Comparison of ENCODE assay signal across 9 mouse cellular contexts in genomic region chr7:38251494-38252216, GRCm38 (mm10). TPM values are rescaled to one million over a fixed set of nuclear protein-coding genes. Genes with fewer than 3 reads are reported as not detected.
DNase-seq lines count a peak whose midpoint lies in the region; ATAC-seq lines count a peak whose summit lies in the region.
"Had no signal": no experiment of that assay in that cellular context is flagged by ENCODE, and none has a peak within 500 bp of the region (broad histone marks: within the 10 kb centered on the region; RNA-seq: fewer than 3 reads in every experiment).

No protein-coding gene starts in this region.

- H3K27me3 ChIP-seq in hindbrain, embryonic 15.5 days = no peaks in the 10 kb centered on the region
- H3K27me3 ChIP-seq in hindbrain, embryonic 12.5 days = no peaks in the 10 kb centered on the region
- H3K27me3 ChIP-seq in neural tube, embryonic 13.5 days = no peaks in the 10 kb centered on the region
- H3K27me3 ChIP-seq: embryonic facial prominence, embryonic 15.5 days had no signal

- H3K4me1 ChIP-seq in hindbrain, embryonic 15.5 days (replicated peaks) = peaks cover 4% of the 10 kb centered on the region; the same call in 1 of the 2 replicates
- H3K4me1 ChIP-seq in hindbrain, embryonic 12.5 days = no peaks in the 10 kb centered on the region
- peaks cover 9% of the 10 kb centered on the region for H3K4me1 ChIP-seq in neural tube, embryonic 13.5 days (replicated peaks)
- H3K4me1 ChIP-seq: embryonic facial prominence, embryonic 15.5 days had no signal

- no peak overlapping the region for H3K4me2 ChIP-seq in hindbrain, embryonic 15.5 days
- no peak overlapping the region for H3K4me2 ChIP-seq in hindbrain, embryonic 12.5 days (replicated peaks)
- H3K4me2 ChIP-seq in neural tube, embryonic 13.5 days = no peak overlapping the region
- H3K4me2 ChIP-seq: embryonic facial prominence, embryonic 15.5 days had no signal

- H3K27ac ChIP-seq in hindbrain, embryonic 15.5 days (replicated peaks) = peak overlapping the region; percentile 31; the same call in 1 of the 2 replicates
- no peak overlapping the region for H3K27ac ChIP-seq in hindbrain, embryonic 12.5 days
- peak overlapping the region; percentile 42; the same call in 1 of the 2 replicates for H3K27ac ChIP-seq in neural tube, embryonic 13.5 days (replicated peaks)
- H3K27ac ChIP-seq: embryonic facial prominence, embryonic 15.5 days had no signal

- peak; percentile 63; the same call in 1 of the 2 replicates for ATAC-seq in hindbrain, embryonic 15.5 days (ENCODE audit: low FRiP score, low read depth)
- no peak for ATAC-seq in hindbrain, embryonic 12.5 days (ENCODE audit: low FRiP score)
- ATAC-seq in neural tube, embryonic 13.5 days (ENCODE audit: low read depth) = peak; percentile 54

- 46% methylated on average over 5 of the region's 5 CpGs for WGBS in hindbrain, embryonic 15.5 days
- 67% methylated on average over 5 of the region's 5 CpGs for WGBS in hindbrain, embryonic 12.5 days
- WGBS in neural tube, embryonic 13.5 days = 10% methylated on average over 5 of the region's 5 CpGs

- H3K9me3 ChIP-seq in hindbrain, embryonic 15.5 days = no peaks in the 10 kb centered on the region
- H3K9me3 ChIP-seq in hindbrain, embryonic 12.5 days (replicated peaks) = no peaks in the 10 kb centered on the region
- no peaks in the 10 kb centered on the region for H3K9me3 ChIP-seq in neural tube, embryonic 13.5 days
- H3K9me3 ChIP-seq: embryonic facial prominence, embryonic 15.5 days had no signal

- peak; percentile 77 for DNase-seq in cerebellum, postnatal 10 days
- DNase-seq in cerebellum, adult 9-10 months = no peak
- peak; percentile 23 for DNase-seq in right cerebral cortex, postnatal 14 days
- no peak for DNase-seq in right cerebral cortex, adult 18-20 months
- DNase-seq in spleen, adult 18-20 months = no peak

- no peak overlapping the region for H3K4me3 ChIP-seq in hindbrain, embryonic 15.5 days
- no peak overlapping the region for H3K4me3 ChIP-seq in hindbrain, embryonic 12.5 days
- H3K4me3 ChIP-seq in neural tube, embryonic 13.5 days = no peak overlapping the region
- H3K4me3 ChIP-seq: embryonic facial prominence, embryonic 15.5 days had no signal

- H3K36me3 ChIP-seq in hindbrain, embryonic 15.5 days = no peaks in the 10 kb centered on the region
- no peaks in the 10 kb centered on the region for H3K36me3 ChIP-seq in hindbrain, embryonic 12.5 days
- no peaks in the 10 kb centered on the region for H3K36me3 ChIP-seq in neural tube, embryonic 13.5 days
- H3K36me3 ChIP-seq: embryonic facial prominence, embryonic 15.5 days had no signal

- no peak overlapping the region for H3K9ac ChIP-seq in hindbrain, embryonic 15.5 days
- H3K9ac ChIP-seq in hindbrain, embryonic 12.5 days = no peak overlapping the region
- no peak overlapping the region for H3K9ac ChIP-seq in neural tube, embryonic 13.5 days
- H3K9ac ChIP-seq: embryonic facial prominence, embryonic 15.5 days had no signal

RNA-seq across cellular contexts. Expression of gene Pop4, which starts 19.6 kb away (rescaled TPM):
- polyA plus RNA-seq in hindbrain, embryonic 15.5 days (2015; fragmentation: Nextera tagmentation; extraction: Ambion mirVana) = 73.4 and 75.1 TPM in 2 replicates
- 79.8 and 80.1 TPM in 2 replicates for polyA plus RNA-seq in hindbrain, embryonic 12.5 days (2016; fragmentation: Nextera tagmentation; extraction: Ambion mirVana)
- polyA plus RNA-seq in neural tube, embryonic 13.5 days (2015; fragmentation: Nextera tagmentation; extraction: Ambion mirVana) = 77.6 and 78.3 TPM in 2 replicates

RNA-seq across cellular contexts. Expression of gene Plekhf1, which starts 23.8 kb away (rescaled TPM):
- 0.76 and 0.88 TPM in 2 replicates for polyA plus RNA-seq in hindbrain, embryonic 15.5 days (2015; fragmentation: Nextera tagmentation; extraction: Ambion mirVana)
- 1.8 and 2.1 TPM in 2 replicates for polyA plus RNA-seq in hindbrain, embryonic 12.5 days (2016; fragmentation: Nextera tagmentation; extraction: Ambion mirVana)
- 0.71 and 0.91 TPM in 2 replicates for polyA plus RNA-seq in neural tube, embryonic 13.5 days (2015; fragmentation: Nextera tagmentation; extraction: Ambion mirVana)

Comparison
In these comparisons a context has a peak if more than half of its experiments do, and no peak if none do; other contexts are left out.
1. DNase-seq: peak in cerebellum, postnatal 10 days (2 of 2) and right cerebral cortex, postnatal 14 days (single experiment); none in cerebellum, adult 9-10 months (single experiment), right cerebral cortex, adult 18-20 months (single experiment) and spleen, adult 18-20 months (0 of 2).